In genomic region chr2:68431024-68431962, GRCm38 (mm10) we compare ENCODE assay signal across 16 mouse cellular contexts. TPM values are rescaled to one million over a fixed set of nuclear protein-coding genes. Genes with fewer than 3 reads are reported as not detected.
DNase-seq lines count a peak whose midpoint lies in the region; ATAC-seq and TF ChIP-seq lines count a peak whose summit lies in the region.
"Had no signal": no experiment of that assay in that cellular context is flagged by ENCODE, and none has a peak within 500 bp of the region (broad histone marks: within the 10 kb centered on the region; RNA-seq: fewer than 3 reads in every experiment).

No protein-coding gene starts in this region.

- H3K9me3 ChIP-seq in kidney, postnatal 0 days (replicated peaks; ENCODE audit: low read length), result no peaks in the 10 kb centered on the region
- no peaks in the 10 kb centered on the region for H3K9me3 ChIP-seq in heart, embryonic 11.5 days (replicated peaks; ENCODE audit: control insufficient read depth, low read length)
- no peaks in the 10 kb centered on the region for H3K9me3 ChIP-seq in hindbrain, embryonic 16.5 days (ENCODE audit: control insufficient read depth, low read length)
- H3K9me3 ChIP-seq: hindbrain, embryonic 12.5 days had no signal

- WGBS in kidney, postnatal 0 days, result 83% methylated on average over 14 of the region's 14 CpGs
- 40% methylated on average over 14 of the region's 14 CpGs for WGBS in heart, embryonic 11.5 days (ENCODE audit: insufficient replicate concordance)
- 87% methylated on average over 14 of the region's 14 CpGs for WGBS in hindbrain, embryonic 16.5 days

- no peaks in the 10 kb centered on the region for H3K27me3 ChIP-seq in kidney, postnatal 0 days (ENCODE audit: insufficient read depth, low read length)
- H3K27me3 ChIP-seq in heart, embryonic 11.5 days (ENCODE audit: control insufficient read depth, insufficient read depth, low read length), result no peaks in the 10 kb centered on the region
- H3K27me3 ChIP-seq in hindbrain, embryonic 16.5 days (replicated peaks; ENCODE audit: control insufficient read depth, insufficient read depth, low read length), result no peaks in the 10 kb centered on the region
- H3K27me3 ChIP-seq: hindbrain, embryonic 12.5 days had no signal

- no peak for DNase-seq in kidney, postnatal 0 days (ENCODE audit: low spot score)
- DNase-seq in kidney, adult 11 months, result no peak
- DNase-seq in heart, postnatal 4 days, result peak; percentile 69
- DNase-seq in lung, postnatal 4 days, result peak; percentile 19 to 44
- DNase-seq in frontal cortex, postnatal 14 days (ENCODE audit: low spot score in 2 of 2), result no peak
- DNase-seq in yolk sac, embryonic 10.5 days (ENCODE audit: low spot score), result no peak
- DNase-seq: adrenal gland, adult 2 months; cerebellum, adult 8-10 months; gastrocnemius, postnatal 14 days; right cerebral cortex, postnatal 14 days had no signal

- H3K4me2 ChIP-seq in kidney, postnatal 0 days (ENCODE audit: low read length), result no peak overlapping the region
- peak overlapping the region; percentile 44 for H3K4me2 ChIP-seq in heart, embryonic 11.5 days
- no peak overlapping the region for H3K4me2 ChIP-seq in hindbrain, embryonic 16.5 days (ENCODE audit: low read length)
- H3K4me2 ChIP-seq: hindbrain, embryonic 12.5 days had no signal

- H3K27ac ChIP-seq in kidney, postnatal 0 days, result 0 out of 2 replicates have a peak overlapping the region, but pooled peaks have one; percentile 16
- H3K27ac ChIP-seq in heart, embryonic 11.5 days (ENCODE audit: low read depth, low read length), result peak overlapping the region; percentile 90
- no peak overlapping the region for H3K27ac ChIP-seq in hindbrain, embryonic 16.5 days (ENCODE audit: low read depth, low read length)
- H3K27ac ChIP-seq: hindbrain, embryonic 12.5 days; liver, embryonic 14.5 days had no signal

- H3K4me1 ChIP-seq in kidney, postnatal 0 days (replicated peaks; ENCODE audit: insufficient read depth, low read length), result peaks cover 14% of the 10 kb centered on the region
- H3K4me1 ChIP-seq in heart, embryonic 11.5 days (ENCODE audit: control insufficient read depth, insufficient read depth, low read length), result peaks cover 65% of the 10 kb centered on the region
- H3K4me1 ChIP-seq in hindbrain, embryonic 16.5 days (ENCODE audit: control insufficient read depth, insufficient read depth, low read depth, low read length), result peaks cover 2% of the 10 kb centered on the region; the same call in 1 of the 2 replicates

- H3K36me3 ChIP-seq in kidney, postnatal 0 days (ENCODE audit: insufficient read depth, low read length), result no peaks in the 10 kb centered on the region
- no peaks in the 10 kb centered on the region for H3K36me3 ChIP-seq in heart, embryonic 11.5 days (ENCODE audit: control insufficient read depth, insufficient read depth, low read length)
- H3K36me3 ChIP-seq in hindbrain, embryonic 16.5 days (ENCODE audit: control insufficient read depth, insufficient read depth, low read length), result no peaks in the 10 kb centered on the region
- H3K36me3 ChIP-seq: hindbrain, embryonic 12.5 days had no signal

- TF ChIP-seq CTCF in kidney, postnatal 0 days (IDR thresholded peaks at IDR 0.05; ENCODE audit: low read depth), result no peak

- H3K9ac ChIP-seq in kidney, postnatal 0 days (ENCODE audit: low read depth, low read length), result no peak overlapping the region
- H3K9ac ChIP-seq in heart, embryonic 11.5 days (ENCODE audit: low read depth, low read length), result no peak overlapping the region
- H3K9ac ChIP-seq in hindbrain, embryonic 16.5 days (ENCODE audit: low read depth, low read length), result no peak overlapping the region
- H3K9ac ChIP-seq: hindbrain, embryonic 12.5 days; liver, embryonic 14.5 days had no signal

- H3K4me3 ChIP-seq in kidney, postnatal 0 days (replicated peaks; ENCODE audit: low read depth, low read length), result no peak overlapping the region
- no peak overlapping the region for H3K4me3 ChIP-seq in heart, embryonic 11.5 days (ENCODE audit: low read depth, low read length)
- no peak overlapping the region for H3K4me3 ChIP-seq in hindbrain, embryonic 16.5 days (ENCODE audit: low read length)
- H3K4me3 ChIP-seq: erythroblast, embryonic 14.5 days; hindbrain, embryonic 12.5 days had no signal

- ATAC-seq in kidney, postnatal 0 days (replicated peaks; ENCODE audit: low FRiP score, low read depth), result no peak
- peak; percentile 63 for ATAC-seq in heart, embryonic 11.5 days (replicated peaks; ENCODE audit: insufficient number of reproducible peaks, low FRiP score, low TSS enrichment)
- ATAC-seq in hindbrain, embryonic 16.5 days, result no peak
- ATAC-seq: forebrain, embryonic 16.5 days had no signal

RNA-seq across cellular contexts. Expression of gene Stk39, which starts 40.8 kb away (rescaled TPM):
- 26.7 and 29.0 TPM in 2 replicates for polyA plus RNA-seq in kidney, postnatal 0 days (2015; fragmentation: Nextera tagmentation; extraction: Ambion mirVana)
- polyA plus RNA-seq in heart, embryonic 11.5 days (2014; fragmentation: Nextera tagmentation; extraction: Ambion mirVana), result 58.3 and 66.5 TPM in 2 replicates
- 100 to 1,000 TPM; 160 to 163 TPM for total RNA-seq in heart, postnatal 4 days (2021)
- 25.1 and 30.3 TPM in 2 replicates for polyA plus RNA-seq in hindbrain, embryonic 16.5 days (2015; fragmentation: Nextera tagmentation; extraction: Ambion mirVana)
- polyA plus RNA-seq: erythroblast, embryonic 14.5 days had no signal

Comparison
In these comparisons a context has a peak if more than half of its experiments do, and no peak if none do; other contexts are left out.
1. DNase-seq: peak in heart, postnatal 4 days (single experiment) and lung, postnatal 4 days (2 of 2); none in kidney, postnatal 0 days (single experiment), kidney, adult 11 months (single experiment), frontal cortex, postnatal 14 days (0 of 2) and yolk sac, embryonic 10.5 days (single experiment).